Mouse (Mus musculus): ENCODE measurements around the gene Stum.

Gene Stum

GRCm38 (mm10) chr1:180499766-180500165 is 16.5 kb upstream of the Stum start:
- no peak for DNase-seq (ENCODE audit: low spot score)

GRCm38 (mm10) chr1:180492777-180493176 is 9.5 kb upstream of the Stum start:
- no peak for DNase-seq (ENCODE audit: low spot score)

GRCm38 (mm10) chr1:180485346-180485745 is 2.0 kb upstream of the Stum start:
- DNase-seq (ENCODE audit: low spot score) = no peak

- DNase-seq (ENCODE audit: low spot score) = no peak
Measured at GRCm38 (mm10) chr1:180482840-180483398, 385 bp downstream of the Stum start.

- no peak for DNase-seq (ENCODE audit: low spot score)
Measured at GRCm38 (mm10) chr1:180481956-180482355, 1.3 kb downstream of the Stum start.

GRCm38 (mm10) chr1:180481331-180481730 is 2.0 kb downstream of the Stum start:
- DNase-seq (ENCODE audit: low spot score) = no peak

- DNase-seq (ENCODE audit: low spot score) = no peak
Measured at GRCm38 (mm10) chr1:180480325-180480724, 3.0 kb downstream of the Stum start.

GRCm38 (mm10) chr1:180473566-180473965 is 9.7 kb downstream of the Stum start:
- DNase-seq (ENCODE audit: low spot score) = no peak

GRCm38 (mm10) chr1:180468004-180468403 is 15.3 kb downstream of the Stum start:
- no peak for DNase-seq (ENCODE audit: low spot score)

- DNase-seq (ENCODE audit: low spot score) = no peak
Measured at GRCm38 (mm10) chr1:180465620-180466019, 17.7 kb downstream of the Stum start.

- DNase-seq (ENCODE audit: low spot score) = no peak
Measured at GRCm38 (mm10) chr1:180464357-180464756, 18.9 kb downstream of the Stum start.

GRCm38 (mm10) chr1:180462983-180463475 is 20.3 kb downstream of the Stum start:
- no peak for DNase-seq (ENCODE audit: low spot score)

- DNase-seq (ENCODE audit: low spot score) = no peak
Measured at GRCm38 (mm10) chr1:180462396-180462795, 20.9 kb downstream of the Stum start.

GRCm38 (mm10) chr1:180460721-180461120 is 22.6 kb downstream of the Stum start:
- no peak for DNase-seq (ENCODE audit: low spot score)

- DNase-seq (ENCODE audit: low spot score) = no peak
Measured at GRCm38 (mm10) chr1:180458680-180459079, 24.6 kb downstream of the Stum start.

- DNase-seq (ENCODE audit: low spot score) = no peak
Measured at GRCm38 (mm10) chr1:180458274-180458673, 25.0 kb downstream of the Stum start.

- no peak for DNase-seq (ENCODE audit: low spot score)
Measured at GRCm38 (mm10) chr1:180449641-180450040, 33.7 kb downstream of the Stum start.

GRCm38 (mm10) chr1:180444411-180444810 is 38.9 kb downstream of the Stum start:
- DNase-seq (ENCODE audit: low spot score) = no peak

GRCm38 (mm10) chr1:180439496-180439895 is 43.8 kb downstream of the Stum start:
- no peak for DNase-seq (ENCODE audit: low spot score)

- no peak for DNase-seq (ENCODE audit: low spot score)
Measured at GRCm38 (mm10) chr1:180434925-180435324, 48.4 kb downstream of the Stum start.

GRCm38 (mm10) chr1:180433796-180434566 is 49.3 kb downstream of the Stum start:
- DNase-seq (ENCODE audit: low spot score) = no peak

- no peak for DNase-seq (ENCODE audit: low spot score)
Measured at GRCm38 (mm10) chr1:180433098-180433538, 50.2 kb downstream of the Stum start.

- DNase-seq (ENCODE audit: low spot score) = no peak
Measured at GRCm38 (mm10) chr1:180431833-180432232, 51.5 kb downstream of the Stum start.

- DNase-seq (ENCODE audit: low spot score) = no peak
Measured at GRCm38 (mm10) chr1:180429819-180430218, 53.5 kb downstream of the Stum start.

Measured in ovary, postnatal 10 days (tissue).